Mouse (Mus musculus): ENCODE measurements around the gene Slc5a5. TPM values are rescaled to one million over a fixed set of nuclear protein-coding genes. Genes with fewer than 3 reads are reported as not detected.
A peak's percentile ranks its signal among the peaks of the same experiment; 100 is the strongest.

Gene Slc5a5
- 0.44 and 0.70 TPM in 2 replicates for polyA plus RNA-seq (2015; fragmentation: Nextera tagmentation; extraction: Ambion mirVana)

- no peak for ATAC-seq (ENCODE audit: insufficient number of reproducible peaks, low FRiP score, low TSS enrichment, low read depth)
- no peaks in the 10 kb centered on the region for H3K9me3 ChIP-seq
- H3K27ac ChIP-seq, result no peak within 1 kb of the TSS
- peaks cover 59% of the 10 kb centered on the region for H3K27me3 ChIP-seq
- 3% methylated on average over 80 of the region's 80 CpGs for WGBS
- H3K9ac ChIP-seq, result 0 out of 2 replicates have a peak within 1 kb of the TSS, but pooled peaks have one; percentile 1
- H3K4me2 ChIP-seq, result peak within 1 kb of the TSS; percentile 48
- H3K36me3 ChIP-seq, result peaks cover 27% of the 10 kb centered on the region
- H3K4me1 ChIP-seq, result peaks cover 37% of the 10 kb centered on the region
- peak within 1 kb of the TSS; percentile 30 for H3K4me3 ChIP-seq
Observed at GRCm38 (mm10) chr8:70892022-70892895, at the start of gene Slc5a5. Slc5a5 (minus strand) TSS chr8:70892757.

GRCm38 (mm10) chr8:70941478-70941877, 48.9 kb upstream of the Slc5a5 start:
- Histone ChIP-seq H3K9me3 (no peaks in the 10 kb centered on the region), H3K4me2 (no peak overlapping the region), H3K27ac (no peak overlapping the region), H3K4me3 (no peak overlapping the region), H3K36me3 (no peaks in the 10 kb centered on the region), H3K4me1 (no peaks in the 10 kb centered on the region), H3K9ac (no peak overlapping the region), H3K27me3 (no peaks in the 10 kb centered on the region)
- no peak for ATAC-seq (ENCODE audit: insufficient number of reproducible peaks, low FRiP score, low TSS enrichment, low read depth)
- 53% methylated on average over 2 of the region's 2 CpGs for WGBS

- no peak for ATAC-seq (ENCODE audit: insufficient number of reproducible peaks, low FRiP score, low TSS enrichment, low read depth)
- 0 out of 2 replicates have a peak, but pooled peaks cover 5% of the 10 kb centered on the region for H3K4me1 ChIP-seq
- no peak overlapping the region for H3K9ac ChIP-seq
- no peak overlapping the region for H3K4me2 ChIP-seq
- no peak overlapping the region for H3K4me3 ChIP-seq
- H3K36me3 ChIP-seq, result 0 out of 2 replicates have a peak, but pooled peaks cover 3% of the 10 kb centered on the region
- H3K27me3 ChIP-seq, result no peaks in the 10 kb centered on the region
- WGBS, result 83% methylated on average over 6 of the region's 6 CpGs
- no peak overlapping the region for H3K27ac ChIP-seq
- H3K9me3 ChIP-seq, result no peaks in the 10 kb centered on the region
Observed at GRCm38 (mm10) chr8:70937200-70937599, 44.6 kb upstream of the Slc5a5 start.

- no peak overlapping the region for H3K4me2 ChIP-seq
- H3K27ac ChIP-seq, result no peak overlapping the region
- no peak overlapping the region for H3K9ac ChIP-seq
- ATAC-seq (ENCODE audit: insufficient number of reproducible peaks, low FRiP score, low TSS enrichment, low read depth), result no peak
- H3K27me3 ChIP-seq, result no peaks in the 10 kb centered on the region
- H3K36me3 ChIP-seq, result 0 out of 2 replicates have a peak, but pooled peaks cover 5% of the 10 kb centered on the region
- H3K9me3 ChIP-seq, result no peaks in the 10 kb centered on the region
- WGBS, result 63% methylated on average over 7 of the region's 7 CpGs
- H3K4me3 ChIP-seq, result no peak overlapping the region
- H3K4me1 ChIP-seq, result 0 out of 2 replicates have a peak, but pooled peaks cover 5% of the 10 kb centered on the region
Observed at GRCm38 (mm10) chr8:70934786-70935185, 42.2 kb upstream of the Slc5a5 start.

- no peak for ATAC-seq (ENCODE audit: insufficient number of reproducible peaks, low FRiP score, low TSS enrichment, low read depth)
- Histone ChIP-seq H3K4me3 (no peak overlapping the region), H3K4me2 (no peak overlapping the region), H3K36me3 (0 out of 2 replicates have a peak, but pooled peaks cover 5% of the 10 kb centered on the region), H3K9ac (no peak overlapping the region), H3K4me1 (0 out of 2 replicates have a peak, but pooled peaks cover 5% of the 10 kb centered on the region), H3K27me3 (no peaks in the 10 kb centered on the region), H3K9me3 (no peaks in the 10 kb centered on the region), H3K27ac (no peak overlapping the region)
- 72% methylated on average over 4 of the region's 4 CpGs for WGBS
Observed at GRCm38 (mm10) chr8:70933036-70933435, 40.5 kb upstream of the Slc5a5 start.

- H3K4me3 ChIP-seq, result no peak overlapping the region
- H3K4me2 ChIP-seq, result no peak overlapping the region
- ATAC-seq (ENCODE audit: insufficient number of reproducible peaks, low FRiP score, low TSS enrichment, low read depth), result no peak
Observed at GRCm38 (mm10) chr8:70931731-70932130, 39.2 kb upstream of the Slc5a5 start.

GRCm38 (mm10) chr8:70928778-70929322, 36.3 kb upstream of the Slc5a5 start:
- Histone ChIP-seq H3K4me2 (no peak overlapping the region), H3K9me3 (no peaks in the 10 kb centered on the region), H3K9ac (no peak overlapping the region), H3K36me3 (0 out of 2 replicates have a peak, but pooled peaks cover 9% of the 10 kb centered on the region), H3K4me3 (no peak overlapping the region), H3K4me1 (no peaks in the 10 kb centered on the region), H3K27ac (no peak overlapping the region), H3K27me3 (no peaks in the 10 kb centered on the region)
- 75% methylated on average over 5 of the region's 5 CpGs for WGBS
- ATAC-seq (ENCODE audit: insufficient number of reproducible peaks, low FRiP score, low TSS enrichment, low read depth), result no peak

More at GRCm38 (mm10) chr8:70931731-70932130, 39.2 kb upstream of the Slc5a5 start:
- no peaks in the 10 kb centered on the region for H3K9me3 ChIP-seq
- no peaks in the 10 kb centered on the region for H3K27me3 ChIP-seq
- H3K36me3 ChIP-seq, result 0 out of 2 replicates have a peak, but pooled peaks cover 5% of the 10 kb centered on the region
- H3K27ac ChIP-seq, result no peak overlapping the region
- H3K9ac ChIP-seq, result no peak overlapping the region
- WGBS, result 91% methylated on average over 11 of the region's 11 CpGs
- H3K4me1 ChIP-seq, result 0 out of 2 replicates have a peak, but pooled peaks cover 5% of the 10 kb centered on the region

GRCm38 (mm10) chr8:70928096-70928495, 35.5 kb upstream of the Slc5a5 start:
- H3K9ac ChIP-seq, result no peak overlapping the region
- no peaks in the 10 kb centered on the region for H3K9me3 ChIP-seq
- 79% methylated on average over 3 of the region's 3 CpGs for WGBS
- peaks cover 14% of the 10 kb centered on the region; the same call in 1 of the 2 replicates for H3K36me3 ChIP-seq
- no peaks in the 10 kb centered on the region for H3K27me3 ChIP-seq
- H3K27ac ChIP-seq, result no peak overlapping the region
- no peak overlapping the region for H3K4me2 ChIP-seq
- H3K4me1 ChIP-seq, result no peaks in the 10 kb centered on the region
- ATAC-seq (ENCODE audit: insufficient number of reproducible peaks, low FRiP score, low TSS enrichment, low read depth), result no peak
- no peak overlapping the region for H3K4me3 ChIP-seq

GRCm38 (mm10) chr8:70926396-70926795, 33.8 kb upstream of the Slc5a5 start:
- Histone ChIP-seq H3K9ac (no peak overlapping the region), H3K27me3 (no peaks in the 10 kb centered on the region), H3K36me3 (peaks cover 16% of the 10 kb centered on the region), H3K4me1 (no peaks in the 10 kb centered on the region), H3K4me2 (no peak overlapping the region), H3K4me3 (no peak overlapping the region), H3K27ac (no peak overlapping the region), H3K9me3 (no peaks in the 10 kb centered on the region)
- 80% methylated on average over 5 of the region's 5 CpGs for whole genome bisulfite sequencing
- no peak for ATAC-seq (ENCODE audit: insufficient number of reproducible peaks, low FRiP score, low TSS enrichment, low read depth)

GRCm38 (mm10) chr8:70925754-70926153, 33.2 kb upstream of the Slc5a5 start:
- H3K36me3 ChIP-seq, result peaks cover 21% of the 10 kb centered on the region
- no peak overlapping the region for H3K27ac ChIP-seq
- no peaks in the 10 kb centered on the region for H3K9me3 ChIP-seq
- H3K4me2 ChIP-seq, result no peak overlapping the region
- no peak for ATAC-seq (ENCODE audit: insufficient number of reproducible peaks, low FRiP score, low TSS enrichment, low read depth)
- H3K27me3 ChIP-seq, result no peaks in the 10 kb centered on the region
- no peak overlapping the region for H3K4me3 ChIP-seq
- 94% methylated on average over 4 of the region's 4 CpGs for WGBS
- no peaks in the 10 kb centered on the region for H3K4me1 ChIP-seq
- no peak overlapping the region for H3K9ac ChIP-seq

GRCm38 (mm10) chr8:70924151-70924550, 31.6 kb upstream of the Slc5a5 start:
- H3K4me3 ChIP-seq, result no peak overlapping the region
- no peaks in the 10 kb centered on the region for H3K4me1 ChIP-seq
- WGBS, result 79% methylated on average over 4 of the region's 4 CpGs
- H3K4me2 ChIP-seq, result no peak overlapping the region
- no peak for ATAC-seq (ENCODE audit: insufficient number of reproducible peaks, low FRiP score, low TSS enrichment, low read depth)
- H3K9ac ChIP-seq, result no peak overlapping the region
- H3K27me3 ChIP-seq, result no peaks in the 10 kb centered on the region
- no peak overlapping the region for H3K27ac ChIP-seq
- H3K36me3 ChIP-seq, result peaks cover 30% of the 10 kb centered on the region
- no peaks in the 10 kb centered on the region for H3K9me3 ChIP-seq
